Mouse (Mus musculus) lung, embryonic 14.5 days (tissue): ENCODE measurements around the gene Stxbp6. TPM values are rescaled to one million over a fixed set of nuclear protein-coding genes. Genes with fewer than 3 reads are reported as not detected.

Experiments
- ATAC-seq: fragments of 200-750 bp; cut with Nextera tagmentation; 2 replicates; pipeline ENCODE4 v1.8.0; 2017; ENCODE audit warnings: mild to moderate bottlenecking, moderate TSS enrichment, moderate library complexity; ENCODE audit not compliant: insufficient read depth
- DNase-seq: peaks from one replicate; pipeline ENCODE4 v3.0.0-alpha.2; 2015
- H3K27ac ChIP-seq: fragments of 300-500 bp; sonication (generic); 2 replicates; pipeline ENCODE4 v1.5.1; 2014; ENCODE audit warnings: low read depth, mild to moderate bottlenecking, moderate library complexity
- H3K27me3 ChIP-seq: fragments of 300-500 bp; sonication (generic); 2 replicates; pipeline ENCODE4 v1.6.1; 2014; ENCODE audit warnings: low read length, control low read depth; ENCODE audit not compliant: insufficient read depth
- H3K36me3 ChIP-seq: fragments of 300-500 bp; sonication (generic); 2 replicates; pipeline ENCODE4 v1.6.1; 2014; ENCODE audit warnings: control low read depth; ENCODE audit not compliant: insufficient read depth
- H3K4me1 ChIP-seq: fragments of 300-500 bp; sonication (generic); 2 replicates; pipeline ENCODE4 v1.6.1; 2014; ENCODE audit warnings: antibody characterized with exemption, control low read depth; ENCODE audit not compliant: insufficient read depth
- H3K4me2 ChIP-seq: fragments of 300-500 bp; sonication (generic); 2 replicates; pipeline ENCODE4 v1.6.1; 2014; ENCODE audit warnings: mild to moderate bottlenecking
- H3K4me3 ChIP-seq: fragments of 300-500 bp; sonication (generic); 2 replicates; pipeline ENCODE4 v1.5.1; 2014; ENCODE audit warnings: low read depth, low read length
- H3K9ac ChIP-seq: fragments of 300-500 bp; sonication (generic); 2 replicates; pipeline ENCODE4 v1.6.1; 2014
- H3K9me3 ChIP-seq: fragments of 300-500 bp; sonication (generic); 2 replicates; pipeline ENCODE4 v1.6.1; 2016; ENCODE audit warnings: low read depth, low read length, control low read depth
- CTCF ChIP-seq: IDR thresholded peaks from 2 replicates; pipeline ENCODE4 v1.5.1; 2016; ENCODE audit warnings: antibody characterized with exemption, low read depth
- WGBS: fragments of 180-500 bp; shearing (Covaris S2); extraction: QIAGEN DNeasy Blood & Tissue Kit; methylation state at CpG from one replicate; pipeline ENCODE4 v1.1.7; 2014; 5-methylcytosine and 5-hydroxymethylcytosine counted together
- polyA plus RNA-seq: library from polyadenylated mRNA; unstranded; fragments of >200 nt; fragmentation: Nextera tagmentation; extraction: Ambion mirVana; gene quantifications from 2 replicates; pipeline ENCODE4 v1.2.1, GENCODE M21; 2014

The Stxbp6 gene
- polyA plus RNA-seq, 1 experiment from 2014 or later: 6.4 TPM

DNA sequence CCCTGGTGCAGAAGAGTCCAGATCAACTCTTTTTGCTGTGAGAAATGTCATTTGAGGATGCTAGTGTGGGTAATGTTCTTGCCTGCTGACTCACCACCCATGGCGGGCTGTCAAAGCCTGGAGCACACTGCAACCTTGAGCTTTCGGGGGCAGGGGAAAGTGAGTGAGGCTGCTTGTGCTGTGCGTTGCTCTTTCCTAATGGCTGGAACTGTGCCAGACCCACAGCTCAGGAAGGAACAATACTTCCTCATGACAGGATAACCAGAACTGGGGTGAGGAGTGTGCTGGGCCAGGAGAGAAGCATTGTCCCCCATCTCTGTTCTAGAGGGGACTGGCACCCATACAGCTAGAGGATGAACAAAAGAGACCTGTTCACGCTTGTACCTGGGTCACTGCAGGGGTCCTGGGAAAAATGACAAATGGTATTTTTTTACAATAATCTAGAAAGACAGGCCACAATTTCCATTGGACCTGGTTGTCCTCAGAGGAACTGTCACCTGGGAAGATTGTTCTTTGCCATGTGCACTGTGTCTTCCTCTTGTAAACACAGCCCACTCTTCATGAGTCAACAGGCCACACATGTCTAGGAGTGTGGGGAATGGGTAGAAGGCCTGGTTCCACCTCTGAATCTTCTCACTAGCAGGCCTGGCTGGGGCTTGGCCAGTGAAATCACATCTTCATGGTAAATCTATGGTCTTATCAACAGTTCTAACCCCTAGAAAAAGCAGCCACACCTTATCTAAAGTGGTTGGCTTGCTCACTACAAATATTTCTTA is 216.2 kb downstream of the Stxbp6 start:
- DNase-seq (peak; percentile 83), ATAC-seq (peak; percentile 87; the same call in 1 of the 2 replicates)
- 32% methylated on average over 4 of the region's 4 CpGs for WGBS
- no peak overlapping the region for H3K4me2 ChIP-seq
- no peaks in the 10 kb centered on the region for H3K27me3 ChIP-seq
- no peak overlapping the region for H3K4me3 ChIP-seq
- H3K9me3 ChIP-seq: no peaks in the 10 kb centered on the region
- no peak overlapping the region for H3K27ac ChIP-seq
- no peaks in the 10 kb centered on the region for H3K4me1 ChIP-seq
- H3K36me3 ChIP-seq: no peaks in the 10 kb centered on the region
- H3K9ac ChIP-seq: no peak overlapping the region
- TF ChIP-seq CTCF: no peak

DNA sequence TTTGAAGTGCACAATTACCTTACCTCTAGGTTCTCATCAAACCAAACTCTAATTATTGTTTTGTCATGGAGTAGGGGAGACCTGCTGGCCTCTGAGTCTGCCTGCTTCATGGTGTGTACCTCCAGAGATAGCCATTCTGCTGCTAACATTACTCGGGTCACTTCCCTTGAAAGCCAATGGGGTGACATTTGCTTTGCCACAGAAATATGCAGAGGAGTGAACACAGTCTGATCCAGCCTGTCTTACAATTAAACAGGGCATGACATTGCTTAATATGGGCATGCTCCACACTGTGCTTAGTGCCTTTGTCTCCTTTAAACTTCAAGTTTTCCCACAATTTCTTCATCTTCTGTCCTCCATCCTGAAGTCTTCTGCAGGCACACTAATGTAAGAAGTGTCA is 222.5 kb downstream of the Stxbp6 start:
- Histone ChIP-seq H3K9ac (no peak overlapping the region), H3K9me3 (no peaks in the 10 kb centered on the region), H3K27me3 (no peaks in the 10 kb centered on the region), H3K27ac (no peak overlapping the region), H3K36me3 (no peaks in the 10 kb centered on the region), H3K4me3 (no peak overlapping the region), H3K4me1 (no peaks in the 10 kb centered on the region), H3K4me2 (no peak overlapping the region)
- ATAC-seq: no peak
- no peak for TF ChIP-seq CTCF
- 80% methylated on average over 1 of the region's 1 CpGs for WGBS
- DNase-seq: no peak

- 55% methylated on average over 1 of the region's 1 CpGs for WGBS
- H3K4me2 ChIP-seq: no peak overlapping the region
Measured at GRCm38 (mm10) chr12:44850516-44850915, 224.0 kb downstream of the Stxbp6 start.

GRCm38 (mm10) chr12:44848483-44849221 is 225.9 kb downstream of the Stxbp6 start:
- no peaks in the 10 kb centered on the region for H3K4me1 ChIP-seq
- H3K36me3 ChIP-seq: no peaks in the 10 kb centered on the region
- H3K9me3 ChIP-seq: no peaks in the 10 kb centered on the region
- no peak overlapping the region for H3K27ac ChIP-seq
- H3K27me3 ChIP-seq: no peaks in the 10 kb centered on the region
- peak; percentile 83 for TF ChIP-seq CTCF
- ATAC-seq (peak; percentile 77), DNase-seq (peak; percentile 83)
- no peak overlapping the region for H3K9ac ChIP-seq
- H3K4me2 ChIP-seq: no peak overlapping the region
- no peak overlapping the region for H3K4me3 ChIP-seq
- 29% methylated on average over 3 of the region's 3 CpGs for WGBS

More at GRCm38 (mm10) chr12:44850516-44850915, 224.0 kb downstream of the Stxbp6 start:
- Histone ChIP-seq H3K4me3 (no peak overlapping the region), H3K9me3 (no peaks in the 10 kb centered on the region), H3K27ac (no peak overlapping the region), H3K9ac (no peak overlapping the region), H3K27me3 (no peaks in the 10 kb centered on the region), H3K4me1 (no peaks in the 10 kb centered on the region), H3K36me3 (no peaks in the 10 kb centered on the region)
- DNase-seq: no peak
- no peak for ATAC-seq
- TF ChIP-seq CTCF: no peak

GRCm38 (mm10) chr12:44840585-44840984 is 233.9 kb downstream of the Stxbp6 start:
- Histone ChIP-seq H3K4me3 (no peak overlapping the region), H3K4me2 (no peak overlapping the region), H3K27ac (no peak overlapping the region), H3K9me3 (no peaks in the 10 kb centered on the region), H3K27me3 (no peaks in the 10 kb centered on the region), H3K4me1 (no peaks in the 10 kb centered on the region), H3K36me3 (no peaks in the 10 kb centered on the region), H3K9ac (no peak overlapping the region)
- TF ChIP-seq CTCF: no peak
- DNase-seq (no peak), ATAC-seq (no peak)
- 72% methylated on average over 2 of the region's 2 CpGs for WGBS

DNA sequence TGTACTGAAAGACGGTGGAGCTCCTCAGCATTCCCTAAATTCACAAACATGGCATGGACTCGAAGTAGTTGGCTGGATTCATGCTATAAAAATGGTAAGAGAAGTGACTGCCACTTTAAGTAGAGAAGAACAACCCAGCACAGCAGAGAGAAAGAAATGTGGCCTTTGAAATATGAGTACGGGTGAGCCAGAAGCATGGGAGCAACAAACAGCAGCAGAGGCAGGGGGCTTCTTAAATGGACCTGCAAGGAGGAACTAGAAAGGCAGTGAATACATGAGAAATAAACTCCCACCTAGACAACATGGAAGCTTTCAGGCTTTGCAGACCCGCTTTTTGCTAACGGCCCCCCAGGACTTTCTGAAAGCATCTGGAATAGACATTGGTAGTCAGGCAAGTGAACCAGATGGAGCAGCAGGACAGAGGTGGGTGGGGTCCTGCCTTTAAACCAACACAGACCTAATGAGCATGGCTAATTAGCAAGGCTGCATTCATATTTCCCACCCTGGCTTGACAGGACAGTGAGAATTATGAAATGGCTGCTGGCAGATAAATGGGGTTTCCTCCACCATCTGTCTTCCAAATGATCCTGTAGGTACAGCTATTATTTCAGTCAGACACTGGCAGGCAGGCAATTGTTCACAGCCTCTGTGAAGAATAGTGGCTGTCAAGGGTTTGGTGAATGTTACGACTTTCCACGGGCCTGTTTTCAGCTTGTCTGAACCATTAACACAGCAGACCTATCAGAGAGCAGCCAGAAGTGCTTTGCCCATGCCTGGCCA is 234.7 kb downstream of the Stxbp6 start:
- H3K27me3 ChIP-seq: no peaks in the 10 kb centered on the region
- DNase-seq: no peak
- H3K27ac ChIP-seq: no peak overlapping the region

More for the DNA sequence above, 234.7 kb downstream of the Stxbp6 start:
- TF ChIP-seq CTCF: no peak
- ATAC-seq: no peak
- no peaks in the 10 kb centered on the region for H3K9me3 ChIP-seq
- H3K4me1 ChIP-seq: no peaks in the 10 kb centered on the region
- no peak overlapping the region for H3K4me2 ChIP-seq
- H3K9ac ChIP-seq: no peak overlapping the region
- 45% methylated on average over 7 of the region's 7 CpGs for WGBS
- no peak overlapping the region for H3K4me3 ChIP-seq
- H3K36me3 ChIP-seq: no peaks in the 10 kb centered on the region
